ENCODE assay signal across 9 mouse cellular contexts in the genomic region with DNA sequence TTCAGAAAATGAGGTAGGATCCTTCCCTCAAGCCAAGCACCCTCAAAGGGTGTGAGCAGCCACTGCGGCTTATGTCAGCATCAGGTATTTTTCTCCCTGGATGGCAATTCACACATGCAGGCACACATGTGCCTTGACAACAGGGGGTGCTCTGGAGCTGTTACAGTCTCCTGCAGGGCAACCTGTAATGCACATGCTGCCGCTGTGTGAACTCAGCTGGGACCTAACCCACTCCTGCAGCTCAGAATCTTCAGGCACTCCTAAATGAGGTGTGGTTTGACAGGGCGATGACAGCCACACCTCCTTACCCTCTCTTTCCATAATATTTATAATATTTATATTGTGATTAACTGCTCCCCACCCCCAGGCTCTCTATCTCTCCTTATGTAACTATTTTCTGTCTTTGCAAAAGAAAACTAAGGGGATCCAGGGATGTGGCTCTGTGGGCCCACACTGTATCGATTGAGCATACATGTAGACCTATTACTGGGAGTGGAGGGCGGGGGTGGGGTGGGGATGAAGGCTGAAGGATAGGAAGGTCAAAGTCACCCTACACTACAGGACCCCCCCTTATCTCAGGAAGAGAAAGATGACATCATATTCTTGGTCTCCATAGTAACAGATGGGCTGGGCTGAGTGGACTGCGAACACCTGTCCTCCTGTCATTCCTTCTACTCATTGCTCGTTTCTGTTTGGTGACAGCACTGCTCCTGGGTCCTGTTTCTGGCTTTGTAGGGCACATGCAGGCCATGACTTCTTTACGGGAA.
DNase-seq lines count a peak whose midpoint lies in the region; ATAC-seq and TF ChIP-seq lines count a peak whose summit lies in the region.
"Had no signal": no experiment of that assay in that cellular context is flagged by ENCODE, and none has a peak within 500 bp of the region (broad histone marks: within the 10 kb centered on the region; RNA-seq: fewer than 3 reads in every experiment).

No protein-coding gene starts in this region.

- no peak overlapping the region for H3K4me3 ChIP-seq in embryonic fibroblast, embryonic 13.5 days (ENCODE audit: insufficient read depth, low read length)
- H3K4me3 ChIP-seq in heart, postnatal 0 days (ENCODE audit: low read depth, low read length), result peak overlapping the region; percentile 48
- no peak overlapping the region for H3K4me3 ChIP-seq in liver, embryonic 14.5 days (ENCODE audit: insufficient read depth in 1 of 2, low read depth in 2 of 2, low read length in 2 of 2)
- H3K4me3 ChIP-seq in neural tube, embryonic 13.5 days, result no peak overlapping the region

- no peaks in the 10 kb centered on the region for H3K27me3 ChIP-seq in heart, postnatal 0 days (ENCODE audit: control insufficient read depth, insufficient read depth, low read length)
- no peaks in the 10 kb centered on the region for H3K27me3 ChIP-seq in liver, embryonic 14.5 days (ENCODE audit: control insufficient read depth, insufficient read depth, low read length)
- H3K27me3 ChIP-seq in neural tube, embryonic 13.5 days, result no peaks in the 10 kb centered on the region

- no peaks in the 10 kb centered on the region for H3K4me1 ChIP-seq in embryonic fibroblast, embryonic 13.5 days (ENCODE audit: control insufficient read depth, insufficient read depth, low read length)
- peaks cover 22% of the 10 kb centered on the region for H3K4me1 ChIP-seq in heart, postnatal 0 days (ENCODE audit: control insufficient read depth, insufficient read depth)
- peaks cover 0 to 3% of the 10 kb centered on the region in 2 experiments; a peak in 1 of 4 replicates for H3K4me1 ChIP-seq in liver, embryonic 14.5 days (replicated peaks; ENCODE audit: control insufficient read depth in 2 of 2, insufficient read depth in 2 of 2, low read length in 1 of 2)
- peaks cover 18% of the 10 kb centered on the region for H3K4me1 ChIP-seq in neural tube, embryonic 13.5 days (replicated peaks)

- peak overlapping the region; percentile 34 for H3K9ac ChIP-seq in heart, postnatal 0 days (replicated peaks; ENCODE audit: low read depth, low read length)
- no peak overlapping the region for H3K9ac ChIP-seq in liver, embryonic 14.5 days (replicated peaks)
- no peak overlapping the region for H3K9ac ChIP-seq in neural tube, embryonic 13.5 days

- no peak for TF ChIP-seq POLR2A in embryonic fibroblast, embryonic 13.5 days (IDR thresholded peaks at IDR 0.05; ENCODE audit: low read depth, low read length)

- 48% methylated on average over 8 of the region's 8 CpGs for WGBS in heart, postnatal 0 days
- 53% methylated on average over 8 of the region's 8 CpGs for WGBS in liver, embryonic 14.5 days (ENCODE audit: insufficient replicate concordance)
- 74% methylated on average over 8 of the region's 8 CpGs for WGBS in neural tube, embryonic 13.5 days

- no peak overlapping the region for H3K27ac ChIP-seq in embryonic fibroblast, embryonic 13.5 days (ENCODE audit: insufficient read depth, low read length)
- peak overlapping the region; percentile 93 for H3K27ac ChIP-seq in heart, postnatal 0 days (ENCODE audit: low read depth)
- H3K27ac ChIP-seq in liver, embryonic 14.5 days, result no peak overlapping the region
- H3K27ac ChIP-seq in neural tube, embryonic 13.5 days (replicated peaks), result no peak overlapping the region

- peak; percentile 74 for DNase-seq in layer of hippocampus, adult 11-12 months (ENCODE audit: low spot score)
- DNase-seq in layer of hippocampus, postnatal 14 days (ENCODE audit: low spot score in 2 of 2), result no peak
- DNase-seq in heart, postnatal 0 days (ENCODE audit: low spot score), result peak; percentile 71
- DNase-seq in kidney, postnatal 10 days, result peak; percentile 80
- no peak for DNase-seq in liver, embryonic 14.5 days (ENCODE audit: low read depth in 3 of 3, low spot score in 3 of 3)
- DNase-seq in thymus, postnatal 14 days, result peak; percentile 81

- peak overlapping the region; percentile 53 for H3K4me2 ChIP-seq in heart, postnatal 0 days (ENCODE audit: low read depth, low read length)
- H3K4me2 ChIP-seq in liver, embryonic 14.5 days (ENCODE audit: low read depth), result no peak overlapping the region; the same call in 1 of the 2 replicates
- no peak overlapping the region for H3K4me2 ChIP-seq in neural tube, embryonic 13.5 days

- H3K36me3 ChIP-seq in heart, postnatal 0 days (replicated peaks; ENCODE audit: control insufficient read depth, insufficient read depth, low read length), result peaks cover 12% of the 10 kb centered on the region
- H3K36me3 ChIP-seq in liver, embryonic 14.5 days (replicated peaks; ENCODE audit: control insufficient read depth, insufficient read depth, low read depth), result no peaks in the 10 kb centered on the region
- H3K36me3 ChIP-seq in neural tube, embryonic 13.5 days, result no peaks in the 10 kb centered on the region
- H3K36me3 ChIP-seq: G1E had no signal

- H3K9me3 ChIP-seq in heart, postnatal 0 days (replicated peaks; ENCODE audit: control insufficient read depth, low read length), result no peaks in the 10 kb centered on the region
- H3K9me3 ChIP-seq in liver, embryonic 14.5 days (ENCODE audit: control insufficient read depth, low read length), result no peaks in the 10 kb centered on the region
- no peaks in the 10 kb centered on the region for H3K9me3 ChIP-seq in neural tube, embryonic 13.5 days

- peak; percentile 49; the same call in 1 of the 2 replicates for ATAC-seq in heart, postnatal 0 days (ENCODE audit: insufficient read depth, low read depth)
- ATAC-seq in liver, embryonic 14.5 days (ENCODE audit: insufficient read depth), result no peak
- 0 out of 2 replicates have a peak, but pooled peaks have one; percentile 24 for ATAC-seq in neural tube, embryonic 13.5 days (ENCODE audit: low read depth)

- TF ChIP-seq CTCF in embryonic fibroblast, embryonic 13.5 days (IDR thresholded peaks at IDR 0.05; ENCODE audit: borderline replicate concordance, insufficient read depth, low read length), result peak; percentile 53; the same call in 1 of the 2 replicates
- TF ChIP-seq CTCF in heart, postnatal 0 days (IDR thresholded peaks at IDR 0.05; ENCODE audit: low read depth), result peak; percentile 65
- peak; percentile 56 for TF ChIP-seq CTCF in liver, embryonic 14.5 days (IDR thresholded peaks at IDR 0.05; ENCODE audit: low read depth)

- no peak for TF ChIP-seq EP300 in heart, postnatal 0 days (IDR thresholded peaks at IDR 0.05; ENCODE audit: low read depth)
- TF ChIP-seq EP300 in liver, embryonic 14.5 days (IDR thresholded peaks at IDR 0.05; ENCODE audit: low read depth), result no peak

Comparison
In these comparisons a context has a peak if more than half of its experiments do, and no peak if none do; other contexts are left out.
1. DNase-seq: peak in layer of hippocampus, adult 11-12 months (single experiment), heart, postnatal 0 days (single experiment), kidney, postnatal 10 days (single experiment) and thymus, postnatal 14 days (single experiment); none in layer of hippocampus, postnatal 14 days (0 of 2) and liver, embryonic 14.5 days (0 of 3).
2. Peak in every context shown above with its lines, with median percentiles within 50 percentile points of each other: CTCF ChIP-seq.